Mouse (Mus musculus) spleen, postnatal 14 days (tissue): ENCODE results near the gene Faim2.

Source experiments
- DNase-seq, 2 experiments: peaks; one replicate each; pipeline ENCODE4 v3.0.0; 2021 to 2022; ENCODE audit warnings: low spot score in 2 of 2

Gene Faim2

DNA sequence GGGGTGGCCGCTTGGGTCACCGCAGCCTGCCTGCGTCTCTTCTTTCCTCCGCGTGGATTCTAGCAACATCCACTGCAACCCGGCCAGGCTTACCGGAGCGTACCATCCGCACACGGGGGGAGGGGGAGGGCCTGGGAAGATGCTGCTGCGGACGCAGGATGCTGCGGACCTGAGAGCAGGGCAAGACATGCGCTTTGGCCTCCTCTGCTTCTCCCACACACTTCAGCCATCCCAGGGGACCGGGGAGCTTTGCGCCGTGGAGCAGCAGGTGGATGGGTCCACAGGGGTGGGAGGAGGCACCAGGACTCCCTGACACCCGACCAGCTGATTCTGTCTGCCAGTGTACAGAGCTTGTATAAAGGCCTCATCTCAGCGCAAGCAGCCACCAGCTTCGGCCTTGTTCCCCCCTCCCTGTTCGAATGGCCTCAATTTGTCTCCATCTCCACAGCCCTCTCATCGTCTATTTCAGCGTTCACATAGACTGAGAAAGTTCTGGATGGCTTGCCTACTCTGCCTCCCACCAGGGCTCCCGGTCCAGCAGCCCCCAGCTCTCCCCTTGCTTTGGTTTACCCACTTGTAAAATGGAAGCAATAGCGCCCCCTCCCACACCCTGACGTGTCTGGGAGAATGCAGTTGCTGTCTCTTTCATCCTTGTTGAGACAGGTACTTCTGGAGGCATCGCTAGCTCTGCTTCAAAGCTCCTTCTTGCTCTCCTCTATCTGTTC is at the start of gene Faim2:
TSS of gene Faim2 (minus strand) at position 537 of the 725 bp plus-strand sequence.
- DNase-seq = no peak

DNA sequence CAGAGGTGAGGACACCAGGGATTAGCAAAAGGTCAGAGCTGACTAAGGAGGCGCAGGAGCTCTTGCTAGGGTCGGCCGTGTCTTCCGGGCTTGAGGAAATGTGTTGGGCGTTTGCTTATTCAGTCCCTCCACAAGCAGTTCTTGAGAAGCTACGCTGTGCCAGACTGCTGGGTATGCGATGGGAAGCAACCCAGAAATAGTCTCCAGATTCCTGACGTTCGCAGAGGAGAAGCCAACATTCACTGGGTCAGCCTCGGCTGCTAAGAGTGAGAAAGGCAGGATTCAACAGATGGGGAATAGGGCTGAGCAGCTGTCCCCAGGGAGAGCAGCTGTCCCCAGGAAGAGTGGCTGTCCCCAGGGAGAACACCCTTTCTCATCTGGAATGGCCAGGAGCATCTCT is 41.2 kb upstream of the Faim2 start:
- no peak for DNase-seq

DNA sequence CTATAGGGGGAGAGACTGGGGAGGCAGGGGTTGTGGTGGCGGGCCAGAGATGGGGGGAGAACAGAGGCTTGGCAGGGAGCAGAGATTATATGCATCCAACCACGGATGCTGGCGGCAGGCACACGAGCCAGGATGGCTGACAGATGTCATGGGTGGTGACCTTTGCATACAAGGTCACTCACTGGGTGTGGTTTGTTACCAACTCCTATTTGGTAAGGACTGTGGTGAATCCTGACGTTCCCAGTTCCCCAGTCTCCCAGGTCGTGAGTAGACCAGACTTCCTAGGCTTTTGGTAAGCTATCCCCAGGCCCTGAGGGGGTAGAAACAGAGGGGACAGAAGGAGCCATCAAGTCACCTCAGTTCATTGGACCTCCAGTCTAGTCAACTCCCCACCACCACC is 40.7 kb upstream of the Faim2 start:
- DNase-seq = no peak

- DNase-seq = no peak
These were observed 39.4 kb upstream of the Faim2 start for GRCm38 (mm10) chr15:99567371-99567770.

GRCm38 (mm10) chr15:99560246-99560645 is 32.3 kb upstream of the Faim2 start:
- no peak for DNase-seq

DNA sequence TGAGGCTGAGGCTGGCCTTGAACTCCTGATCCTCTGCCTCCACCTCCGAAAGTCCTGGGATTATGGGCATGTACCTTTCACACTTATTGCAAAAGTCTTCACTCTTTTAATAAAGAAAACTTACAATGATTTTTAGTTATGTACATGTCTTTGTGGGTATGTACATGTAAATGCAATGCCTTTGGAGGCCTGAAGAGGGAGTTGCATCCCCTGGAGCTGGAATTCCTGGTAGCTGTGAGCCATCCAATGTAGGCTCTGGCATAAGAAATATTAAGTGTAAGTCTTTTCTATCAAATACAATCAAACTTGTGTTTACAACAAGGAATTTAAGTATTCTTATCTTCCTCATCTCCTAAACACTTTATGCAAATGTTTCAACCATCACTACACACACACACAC is 31.0 kb upstream of the Faim2 start:
- DNase-seq = no peak

DNA sequence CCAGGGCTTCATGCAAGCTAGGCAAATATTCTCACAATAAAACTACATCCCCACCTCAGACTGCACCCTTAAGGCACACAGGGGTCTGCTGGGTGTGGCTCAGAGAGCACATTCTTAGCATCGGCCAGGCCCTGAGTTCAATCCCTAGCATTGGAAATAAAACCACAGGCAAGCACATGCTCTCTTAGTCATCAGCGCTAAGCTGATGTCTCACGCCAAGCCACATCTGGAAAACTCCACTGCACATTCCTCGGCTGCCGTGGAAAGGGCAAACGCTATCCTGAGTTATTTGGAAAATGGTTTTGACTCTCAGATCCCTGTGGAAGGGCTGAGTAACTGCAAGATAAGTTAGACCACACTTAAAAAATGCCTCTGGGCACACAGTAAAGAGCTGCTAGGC is 25.8 kb upstream of the Faim2 start:
- DNase-seq = no peak

GRCm38 (mm10) chr15:99549901-99550300 is 21.9 kb upstream of the Faim2 start:
- DNase-seq = no peak

GRCm38 (mm10) chr15:99547732-99548131 is 19.8 kb upstream of the Faim2 start:
- no peak for DNase-seq

DNA sequence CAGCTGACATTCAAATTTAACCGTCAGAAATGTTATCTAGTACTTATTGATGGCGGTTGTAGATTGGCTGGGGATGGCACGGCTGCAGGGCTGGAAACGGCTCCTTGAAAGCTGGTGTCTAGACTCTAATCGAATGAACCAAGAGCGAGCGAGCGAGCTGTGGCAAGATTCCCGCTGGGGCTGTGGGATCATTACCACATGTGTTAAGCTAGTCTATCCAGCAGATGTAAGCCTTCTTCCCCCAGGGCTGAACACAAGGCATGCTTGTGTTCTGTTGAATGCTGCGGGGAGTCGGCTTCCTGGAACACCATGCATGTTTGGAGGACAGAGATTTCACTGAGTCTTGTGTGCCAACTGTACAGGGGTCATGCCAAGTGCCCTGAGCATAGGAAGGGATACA is 18.6 kb upstream of the Faim2 start:
- DNase-seq = no peak

GRCm38 (mm10) chr15:99544047-99544446 is 16.1 kb upstream of the Faim2 start:
- DNase-seq = no peak

GRCm38 (mm10) chr15:99539891-99540290 is 11.9 kb upstream of the Faim2 start:
- no peak for DNase-seq

DNA sequence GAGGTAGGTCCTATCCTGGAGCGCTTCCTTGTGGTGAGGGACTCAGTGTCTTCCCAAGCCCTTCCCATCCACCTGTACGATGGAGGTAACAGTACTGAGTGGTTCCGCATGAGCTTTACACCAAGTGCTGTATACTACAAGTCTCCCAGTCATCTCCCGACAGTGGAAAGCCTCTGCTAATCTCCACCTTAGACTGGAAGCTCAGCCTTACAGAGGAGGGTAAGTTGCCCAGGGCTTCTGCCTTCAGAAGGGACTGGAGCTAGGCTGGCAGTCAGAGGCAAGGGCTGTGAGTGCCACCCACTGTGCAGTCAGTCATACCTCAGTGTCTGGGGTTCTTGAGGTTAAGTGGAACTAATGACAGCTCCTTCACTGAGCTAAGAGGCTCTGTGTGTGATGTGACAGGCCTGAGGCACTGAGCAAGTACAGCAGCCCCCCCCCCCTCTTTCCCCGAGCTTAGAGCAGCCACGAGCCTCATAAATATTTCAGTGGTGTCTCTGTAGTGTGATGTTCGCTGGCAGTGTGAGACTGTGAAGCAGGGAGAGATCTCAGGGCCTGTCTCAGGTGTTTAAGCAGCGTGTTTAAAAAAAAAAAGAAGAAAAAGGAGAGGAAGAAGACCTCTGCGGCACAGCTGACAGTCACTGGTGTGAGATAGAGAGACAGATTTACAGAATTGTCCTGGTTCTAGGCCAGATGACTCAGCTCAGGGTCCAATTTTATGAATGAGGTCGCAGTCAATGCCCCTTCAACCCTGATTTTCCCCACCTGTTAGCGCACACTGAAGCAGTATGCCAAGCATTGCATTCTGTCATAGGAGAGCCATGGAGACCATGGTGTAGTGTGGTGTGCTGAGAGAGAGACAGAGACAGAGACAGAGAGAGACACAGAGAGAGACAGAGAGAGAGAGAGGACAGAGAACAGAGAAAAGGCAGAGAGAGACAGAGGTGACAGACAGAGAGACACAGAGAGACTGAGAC is 9.2 kb upstream of the Faim2 start:
- DNase-seq = no peak

GRCm38 (mm10) chr15:99532023-99532422 is 4.1 kb upstream of the Faim2 start:
- no peak for DNase-seq

- no peak for DNase-seq
These were observed 3.2 kb upstream of the Faim2 start for GRCm38 (mm10) chr15:99531146-99531545.

GRCm38 (mm10) chr15:99526681-99527080 is 1.3 kb downstream of the Faim2 start:
- no peak for DNase-seq

DNA sequence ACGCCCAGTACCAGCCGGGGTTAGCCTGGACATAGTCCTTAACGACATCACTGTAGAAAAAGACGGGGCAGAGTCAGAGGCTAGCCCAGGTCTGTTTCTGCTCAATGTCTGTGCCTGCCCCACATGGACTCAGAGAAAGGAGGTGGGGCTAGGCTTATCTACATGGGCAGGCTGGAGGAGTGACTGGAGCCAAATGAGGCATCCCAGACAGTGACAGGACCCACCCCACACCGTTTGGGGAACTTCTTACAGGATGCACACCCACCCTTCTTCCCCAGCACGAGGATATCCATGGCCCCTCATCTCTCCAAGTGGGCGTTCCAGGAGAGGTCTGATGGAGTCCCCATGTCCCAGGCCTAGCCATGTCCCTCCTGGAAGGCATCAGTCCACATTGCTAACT is 7.7 kb downstream of the Faim2 start:
- DNase-seq = no peak

GRCm38 (mm10) chr15:99519626-99520025 is 8.3 kb downstream of the Faim2 start:
- DNase-seq = no peak

- no peak for DNase-seq
These were observed 10.2 kb downstream of the Faim2 start for GRCm38 (mm10) chr15:99517715-99518114.

DNA sequence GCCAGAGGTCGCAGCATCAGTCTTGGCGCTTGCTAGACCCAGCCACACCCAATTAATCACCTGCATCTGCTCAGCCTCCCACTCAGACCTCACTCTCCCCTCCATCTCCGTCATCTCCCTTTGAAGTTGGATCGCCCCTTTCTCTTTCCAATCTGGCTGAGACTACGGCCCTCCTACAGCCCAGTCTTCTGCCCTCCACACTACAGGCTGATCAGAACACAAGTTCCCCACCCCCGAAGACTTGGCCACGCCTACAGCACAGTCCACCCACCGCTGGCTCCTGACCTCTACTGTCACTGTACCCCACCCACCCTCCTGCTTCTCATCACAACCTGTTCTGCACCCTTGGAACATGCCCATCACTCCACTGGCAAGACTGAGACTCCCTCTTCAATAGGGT is 11.2 kb downstream of the Faim2 start:
- no peak for DNase-seq

DNA sequence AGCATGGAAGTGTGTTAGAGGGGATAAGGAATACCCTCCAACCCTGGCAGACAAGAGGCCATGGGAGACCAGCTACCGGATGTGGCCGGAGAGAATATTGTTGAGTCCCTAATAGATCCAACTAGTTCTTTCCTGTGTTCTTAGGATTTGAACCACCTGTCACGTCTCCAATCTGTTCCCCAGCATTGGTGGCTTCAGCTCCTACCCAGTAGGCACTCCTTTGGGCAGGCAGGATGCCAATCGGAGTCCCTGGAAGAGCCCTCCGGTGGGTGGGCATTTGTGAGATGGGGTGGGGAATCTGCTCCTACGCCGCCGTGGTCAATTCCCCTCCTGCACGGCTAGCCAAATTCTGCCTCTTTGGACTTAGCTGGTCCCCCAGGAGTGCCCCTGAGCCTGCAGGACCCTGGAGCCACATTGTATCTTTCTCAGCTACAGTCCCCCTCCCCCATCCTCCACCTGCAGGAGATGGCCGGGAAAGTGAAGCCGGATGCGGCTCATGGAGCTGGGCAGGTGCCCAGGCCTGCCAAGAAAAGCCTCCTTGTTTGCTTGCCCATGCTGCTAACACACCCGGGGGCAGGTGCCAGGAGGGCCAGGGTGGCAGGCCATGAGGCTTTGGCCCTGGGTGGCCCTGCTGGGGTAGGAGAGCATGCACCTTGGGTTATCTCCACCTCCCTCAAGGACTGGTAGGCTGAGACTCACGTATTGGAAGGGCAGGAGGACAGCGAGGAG is 16.0 kb downstream of the Faim2 start:
- DNase-seq = no peak

GRCm38 (mm10) chr15:99510621-99511020 is 17.3 kb downstream of the Faim2 start:
- DNase-seq = no peak
